Mouse (Mus musculus) small intestine, adult 2 months (tissue): Measurements from ENCODE around the gene Zfp644.

Source experiments
- CTCF ChIP-seq: fragments of 200-500 bp; IDR thresholded peaks from 2 replicates; pipeline ENCODE4 v1.5.1; 2012; ENCODE audit warnings: low read depth, mild to moderate bottlenecking, control low read depth, inconsistent platforms, low read length, moderate library complexity, mixed read lengths; ENCODE audit not compliant: insufficient replicate concordance, insufficient read length; ENCODE audit errors: extremely low read depth
- POLR2A ChIP-seq: fragments of 200-500 bp; IDR thresholded peaks from 2 replicates; pipeline ENCODE4 v1.6.1; 2012; ENCODE audit warnings: low read depth, mild to moderate bottlenecking, control low read depth, inconsistent platforms, low read length, moderate library complexity

GRCm38 (mm10) chr5:106711220-106711726 is 14.2 kb upstream of the Zfp644 start:
- TF ChIP-seq CTCF = no peak
- no peak for TF ChIP-seq POLR2A
